Mouse (Mus musculus): ENCODE results near the gene Mrpl12. TPM values are rescaled to one million over a fixed set of nuclear protein-coding genes. Genes with fewer than 3 reads are reported as not detected.

Mrpl12 gene
- polyA plus RNA-seq (2015; fragmentation: Illumina TruSeq; extraction: RNeasy Lipid Tissue Mini Kit (QIAGEN cat#74804); ENCODE audit: insufficient read depth, low replicate concordance): 16.3 TPM

GRCm38 (mm10) chr11:120484265-120484981 lies at the start of gene Mrpl12:
Gene Mrpl12 (plus strand): TSS chr11:120484613.

GRCm38 (mm10) chr11:120437152-120437856 lies 47.1 kb upstream of the Mrpl12 start, which contains the start of gene Nploc4:
Gene Nploc4 (minus strand): TSS chr11:120437708.

DNA sequence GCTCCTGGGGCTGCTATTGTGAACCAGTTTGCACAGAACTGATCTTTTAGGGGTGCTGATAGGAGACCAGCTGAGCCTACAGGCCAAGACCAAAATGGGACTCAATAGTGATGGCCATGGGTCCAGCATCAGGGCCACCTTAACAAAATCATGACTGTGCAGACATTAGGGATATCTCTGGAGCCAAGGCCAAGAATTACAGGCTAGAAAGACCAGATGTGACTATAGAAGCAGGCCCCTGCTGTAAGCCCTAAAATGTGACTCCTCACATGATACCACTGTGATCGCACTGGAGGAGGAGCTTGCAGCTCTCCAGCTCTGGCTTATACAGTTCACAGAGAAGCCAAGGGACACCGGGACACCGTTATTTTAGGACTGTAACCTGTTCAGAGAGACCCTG lies 42.1 kb upstream of the Mrpl12 start, which contains the start of gene Tspan10:
Gene Tspan10 (plus strand): TSS at position 301 of the 400 bp plus-strand sequence.

DNA sequence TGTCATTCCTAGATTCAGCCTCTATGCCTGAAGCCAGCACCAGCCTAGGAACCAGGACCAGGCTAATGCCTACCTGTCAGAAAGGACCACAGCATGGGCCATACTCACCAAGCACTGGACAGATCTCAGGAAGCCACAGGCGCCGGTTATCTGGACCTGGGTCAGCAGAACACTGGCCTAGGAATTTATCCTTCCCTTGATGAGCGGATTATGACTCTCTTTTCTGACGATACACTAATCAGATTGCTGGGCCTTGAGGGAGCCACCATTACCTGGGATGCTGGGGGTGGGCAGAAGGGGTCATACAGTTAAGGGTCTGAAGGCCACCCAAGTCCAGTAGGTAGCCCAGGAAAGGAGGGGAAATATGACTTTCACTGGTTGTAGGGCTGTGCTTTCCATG lies 31.1 kb upstream of the Mrpl12 start, which contains the start of gene Pde6g:
Gene Pde6g (minus strand): TSS at position 195 of the 400 bp plus-strand sequence.

GRCm38 (mm10) chr11:120457772-120458751 lies 26.4 kb upstream of the Mrpl12 start, which contains the start of the genes Oxld1 and Ccdc137:
Gene Oxld1 (minus strand): TSS chr11:120458068.
Gene Ccdc137 (plus strand): TSS chr11:120458115.

GRCm38 (mm10) chr11:120467051-120467735 lies 17.2 kb upstream of the Mrpl12 start, which contains the start of gene Arl16:
Gene Arl16 (minus strand): TSS chr11:120467607.

GRCm38 (mm10) chr11:120491317-120492023 lies 7.1 kb downstream of the Mrpl12 start, which contains the start of gene Slc25a10:
Gene Slc25a10 (plus strand): TSS chr11:120491840.

DNA sequence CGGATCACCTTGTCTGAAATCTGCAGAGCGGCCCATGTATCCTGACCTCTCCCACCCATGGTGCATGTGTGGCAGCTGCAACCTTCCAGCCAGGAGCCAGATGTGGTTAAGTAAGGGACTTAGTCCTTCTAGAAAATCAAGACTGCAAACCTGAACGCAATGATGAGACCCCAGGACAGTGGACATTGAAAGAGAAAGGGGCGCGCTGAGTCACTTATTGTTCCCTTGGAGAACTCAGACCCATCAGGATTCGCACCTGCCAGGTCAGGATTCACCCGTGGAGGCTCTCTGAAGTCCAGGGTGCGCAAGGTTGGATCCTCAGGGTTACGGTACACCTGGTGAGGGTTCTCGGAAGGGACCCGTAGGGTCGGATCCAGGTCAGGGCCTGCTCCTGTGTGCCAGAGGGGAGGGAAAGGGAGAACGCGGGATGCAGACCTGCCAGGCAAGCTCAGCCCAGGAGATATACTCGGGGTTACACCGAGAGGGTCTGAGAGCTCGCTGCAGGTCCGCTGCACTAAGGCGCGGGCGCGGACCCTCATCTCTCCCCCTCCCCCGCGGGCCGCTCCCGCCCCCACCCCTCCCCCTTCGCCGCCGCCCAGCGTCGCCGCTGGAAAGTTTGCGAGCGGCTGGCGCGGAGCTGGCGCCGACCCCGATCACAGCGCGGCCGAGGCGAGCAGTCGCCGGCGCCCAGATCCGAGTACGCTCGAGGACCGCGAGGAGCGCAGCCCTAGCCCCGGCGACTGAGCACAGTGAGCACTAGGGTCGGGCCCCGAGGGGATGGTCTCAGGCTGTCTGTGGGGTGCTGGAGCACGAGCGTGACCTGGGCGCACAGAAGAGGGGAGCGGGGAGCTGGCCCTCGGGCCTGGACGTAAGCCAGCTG lies 45.9 kb downstream of the Mrpl12 start, which contains the start of gene Gcgr:
Gene Gcgr (plus strand): TSS at position 615 of the 880 bp plus-strand sequence.

Other genes with a start within 250 kb of the Mrpl12 start
- gene Actg1, start 136.1 kb upstream of the Mrpl12 start, polyA plus RNA-seq (2015; fragmentation: Illumina TruSeq; extraction: RNeasy Lipid Tissue Mini Kit (QIAGEN cat#74804); ENCODE audit: insufficient read depth, low replicate concordance): 1,508 TPM
- gene Fscn2, start 123.1 kb upstream of the Mrpl12 start, polyA plus RNA-seq (2015; fragmentation: Illumina TruSeq; extraction: RNeasy Lipid Tissue Mini Kit (QIAGEN cat#74804); ENCODE audit: insufficient read depth, low replicate concordance): not detected
- gene Faap100, start 105.8 kb upstream of the Mrpl12 start, polyA plus RNA-seq (2015; fragmentation: Illumina TruSeq; extraction: RNeasy Lipid Tissue Mini Kit (QIAGEN cat#74804); ENCODE audit: insufficient read depth, low replicate concordance): 1.6 TPM
- gene Nploc4, start 46.9 kb upstream of the Mrpl12 start, polyA plus RNA-seq (2015; fragmentation: Illumina TruSeq; extraction: RNeasy Lipid Tissue Mini Kit (QIAGEN cat#74804); ENCODE audit: insufficient read depth, low replicate concordance): 36.3 TPM
- 2.7 TPM for gene Tspan10, start 42.0 kb upstream of the Mrpl12 start, polyA plus RNA-seq (2015; fragmentation: Illumina TruSeq; extraction: RNeasy Lipid Tissue Mini Kit (QIAGEN cat#74804); ENCODE audit: insufficient read depth, low replicate concordance)
- 0.39 TPM for gene Pde6g, start 31.1 kb upstream of the Mrpl12 start, polyA plus RNA-seq (2015; fragmentation: Illumina TruSeq; extraction: RNeasy Lipid Tissue Mini Kit (QIAGEN cat#74804); ENCODE audit: insufficient read depth, low replicate concordance)
- gene Oxld1, start 26.5 kb upstream of the Mrpl12 start, polyA plus RNA-seq (2015; fragmentation: Illumina TruSeq; extraction: RNeasy Lipid Tissue Mini Kit (QIAGEN cat#74804); ENCODE audit: insufficient read depth, low replicate concordance): 4.1 TPM
- 39.8 TPM for gene Ccdc137, start 26.5 kb upstream of the Mrpl12 start, polyA plus RNA-seq (2015; fragmentation: Illumina TruSeq; extraction: RNeasy Lipid Tissue Mini Kit (QIAGEN cat#74804); ENCODE audit: insufficient read depth, low replicate concordance)
- gene Arl16, start 17.0 kb upstream of the Mrpl12 start, polyA plus RNA-seq (2015; fragmentation: Illumina TruSeq; extraction: RNeasy Lipid Tissue Mini Kit (QIAGEN cat#74804); ENCODE audit: insufficient read depth, low replicate concordance): 23.9 TPM
- gene Slc25a10, start 7.2 kb downstream of the Mrpl12 start, polyA plus RNA-seq (2015; fragmentation: Illumina TruSeq; extraction: RNeasy Lipid Tissue Mini Kit (QIAGEN cat#74804); ENCODE audit: insufficient read depth, low replicate concordance): 4.4 TPM
- not detected for gene Gcgr, start 46.1 kb downstream of the Mrpl12 start, polyA plus RNA-seq (2015; fragmentation: Illumina TruSeq; extraction: RNeasy Lipid Tissue Mini Kit (QIAGEN cat#74804); ENCODE audit: insufficient read depth, low replicate concordance)
- 25.6 TPM for gene Mcrip1, start 65.1 kb downstream of the Mrpl12 start, polyA plus RNA-seq (2015; fragmentation: Illumina TruSeq; extraction: RNeasy Lipid Tissue Mini Kit (QIAGEN cat#74804); ENCODE audit: insufficient read depth, low replicate concordance)
- gene Ppp1r27, start 66.5 kb downstream of the Mrpl12 start, polyA plus RNA-seq (2015; fragmentation: Illumina TruSeq; extraction: RNeasy Lipid Tissue Mini Kit (QIAGEN cat#74804); ENCODE audit: insufficient read depth, low replicate concordance): not detected
- 169 TPM for gene P4hb, start 88.6 kb downstream of the Mrpl12 start, polyA plus RNA-seq (2015; fragmentation: Illumina TruSeq; extraction: RNeasy Lipid Tissue Mini Kit (QIAGEN cat#74804); ENCODE audit: insufficient read depth, low replicate concordance)
- gene Arhgdia, start 97.0 kb downstream of the Mrpl12 start, polyA plus RNA-seq (2015; fragmentation: Illumina TruSeq; extraction: RNeasy Lipid Tissue Mini Kit (QIAGEN cat#74804); ENCODE audit: insufficient read depth, low replicate concordance): 169 TPM
- gene Alyref, start 113.8 kb downstream of the Mrpl12 start, polyA plus RNA-seq (2015; fragmentation: Illumina TruSeq; extraction: RNeasy Lipid Tissue Mini Kit (QIAGEN cat#74804); ENCODE audit: insufficient read depth, low replicate concordance): 65.0 TPM
- 30.2 TPM for gene Anapc11, start 113.8 kb downstream of the Mrpl12 start, polyA plus RNA-seq (2015; fragmentation: Illumina TruSeq; extraction: RNeasy Lipid Tissue Mini Kit (QIAGEN cat#74804); ENCODE audit: insufficient read depth, low replicate concordance)
- gene Npb, start 123.9 kb downstream of the Mrpl12 start, polyA plus RNA-seq (2015; fragmentation: Illumina TruSeq; extraction: RNeasy Lipid Tissue Mini Kit (QIAGEN cat#74804); ENCODE audit: insufficient read depth, low replicate concordance): not detected
- gene Pcyt2, start 133.3 kb downstream of the Mrpl12 start, polyA plus RNA-seq (2015; fragmentation: Illumina TruSeq; extraction: RNeasy Lipid Tissue Mini Kit (QIAGEN cat#74804); ENCODE audit: insufficient read depth, low replicate concordance): 42.1 TPM
- 70.1 TPM for gene Sirt7, start 140.6 kb downstream of the Mrpl12 start, polyA plus RNA-seq (2015; fragmentation: Illumina TruSeq; extraction: RNeasy Lipid Tissue Mini Kit (QIAGEN cat#74804); ENCODE audit: insufficient read depth, low replicate concordance)
- 22.5 TPM for gene Mafg, start 149.0 kb downstream of the Mrpl12 start, polyA plus RNA-seq (2015; fragmentation: Illumina TruSeq; extraction: RNeasy Lipid Tissue Mini Kit (QIAGEN cat#74804); ENCODE audit: insufficient read depth, low replicate concordance)
- 1.8 TPM for gene Pycr1, start 159.2 kb downstream of the Mrpl12 start, polyA plus RNA-seq (2015; fragmentation: Illumina TruSeq; extraction: RNeasy Lipid Tissue Mini Kit (QIAGEN cat#74804); ENCODE audit: insufficient read depth, low replicate concordance)
- gene Myadml2, start 163.5 kb downstream of the Mrpl12 start, polyA plus RNA-seq (2015; fragmentation: Illumina TruSeq; extraction: RNeasy Lipid Tissue Mini Kit (QIAGEN cat#74804); ENCODE audit: insufficient read depth, low replicate concordance): 0.73 TPM
- gene Notum, start 176.6 kb downstream of the Mrpl12 start, polyA plus RNA-seq (2015; fragmentation: Illumina TruSeq; extraction: RNeasy Lipid Tissue Mini Kit (QIAGEN cat#74804); ENCODE audit: insufficient read depth, low replicate concordance): not detected
- 22.3 TPM for gene Aspscr1, start 188.4 kb downstream of the Mrpl12 start, polyA plus RNA-seq (2015; fragmentation: Illumina TruSeq; extraction: RNeasy Lipid Tissue Mini Kit (QIAGEN cat#74804); ENCODE audit: insufficient read depth, low replicate concordance)
- 28.0 TPM for gene Cenpx, start 229.1 kb downstream of the Mrpl12 start, polyA plus RNA-seq (2015; fragmentation: Illumina TruSeq; extraction: RNeasy Lipid Tissue Mini Kit (QIAGEN cat#74804); ENCODE audit: insufficient read depth, low replicate concordance)
- gene Lrrc45, start 229.3 kb downstream of the Mrpl12 start, polyA plus RNA-seq (2015; fragmentation: Illumina TruSeq; extraction: RNeasy Lipid Tissue Mini Kit (QIAGEN cat#74804); ENCODE audit: insufficient read depth, low replicate concordance): 10.3 TPM
- gene Rac3, start 236.9 kb downstream of the Mrpl12 start, polyA plus RNA-seq (2015; fragmentation: Illumina TruSeq; extraction: RNeasy Lipid Tissue Mini Kit (QIAGEN cat#74804); ENCODE audit: insufficient read depth, low replicate concordance): 1.2 TPM
- gene Dcxr, start 242.7 kb downstream of the Mrpl12 start, polyA plus RNA-seq (2015; fragmentation: Illumina TruSeq; extraction: RNeasy Lipid Tissue Mini Kit (QIAGEN cat#74804); ENCODE audit: insufficient read depth, low replicate concordance): 7.8 TPM
- gene Cbr2, start 247.5 kb downstream of the Mrpl12 start, polyA plus RNA-seq (2015; fragmentation: Illumina TruSeq; extraction: RNeasy Lipid Tissue Mini Kit (QIAGEN cat#74804); ENCODE audit: insufficient read depth, low replicate concordance): 1.7 TPM

Measured in spleen, adult 10 weeks (tissue).